Mouse (Mus musculus) intestine, postnatal 0 days (tissue): ENCODE results near the gene Gstm2. TPM values are rescaled to one million over a fixed set of nuclear protein-coding genes. Genes with fewer than 3 reads are reported as not detected.
A peak's percentile ranks its signal among the peaks of the same experiment; 100 is the strongest.
"Not testable (repeated sequence)": the region's sequence is repeated elsewhere in the genome, so short reads cannot be mapped to it uniquely, and the experiment has no call there.

ENCODE experiments used
- ATAC-seq: fragments of 200-750 bp; cut with Nextera tagmentation; 2 replicates; pipeline ENCODE4 v1.8.0; 2017; ENCODE audit warnings: mild to moderate bottlenecking, moderate TSS enrichment, moderate library complexity
- H3K27ac ChIP-seq: fragments of 300-500 bp; sonication (generic); 2 replicates; pipeline ENCODE4 v1.5.1; 2014; ENCODE audit warnings: mild to moderate bottlenecking, low read depth, low read length, moderate library complexity
- H3K27me3 ChIP-seq: fragments of 300-500 bp; sonication (generic); replicated peaks from 2 replicates; pipeline ENCODE4 v1.6.1; 2014; ENCODE audit warnings: low read length, mixed read lengths; ENCODE audit not compliant: control insufficient read depth, insufficient read depth
- H3K36me3 ChIP-seq: fragments of 300-500 bp; sonication (generic); 2 replicates; pipeline ENCODE4 v1.6.1; 2014; ENCODE audit warnings: mild to moderate bottlenecking, moderate library complexity; ENCODE audit not compliant: control insufficient read depth, insufficient read depth
- H3K4me1 ChIP-seq: fragments of 300-500 bp; sonication (generic); replicated peaks from 2 replicates; pipeline ENCODE4 v1.6.1; 2014; ENCODE audit warnings: antibody characterized with exemption, low read length, mixed read lengths; ENCODE audit not compliant: control insufficient read depth, insufficient read depth
- H3K4me2 ChIP-seq: fragments of 300-500 bp; sonication (generic); replicated peaks from 2 replicates; pipeline ENCODE4 v1.6.1; 2014; ENCODE audit warnings: low read depth, mild to moderate bottlenecking, moderate library complexity
- H3K4me3 ChIP-seq: fragments of 300-500 bp; sonication (generic); 2 replicates; pipeline ENCODE4 v1.5.1; 2014; ENCODE audit warnings: low read depth, low read length
- H3K9ac ChIP-seq: fragments of 300-500 bp; sonication (generic); 2 replicates; pipeline ENCODE4 v1.6.1; 2014; ENCODE audit warnings: mild to moderate bottlenecking, low read depth, low read length
- H3K9me3 ChIP-seq: fragments of 300-500 bp; sonication (generic); 2 replicates; pipeline ENCODE4 v1.6.1; 2016; ENCODE audit warnings: mixed run types; ENCODE audit not compliant: control insufficient read depth
- CTCF ChIP-seq: sonication (generic); IDR thresholded peaks from 2 replicates; pipeline ENCODE4 v1.5.1; 2016; ENCODE audit warnings: low read depth, mild to moderate bottlenecking, control low read depth, antibody characterized with exemption, moderate library complexity
- WGBS: fragments of 180-500 bp; shearing (Covaris S2); extraction: QIAGEN DNeasy Blood & Tissue Kit; methylation state at CpG from one replicate; pipeline ENCODE4 v1.1.7; 2014; 5-methylcytosine and 5-hydroxymethylcytosine counted together
- polyA plus RNA-seq: library from polyadenylated mRNA; unstranded; fragments of >200 nt; fragmentation: Nextera tagmentation; extraction: Ambion mirVana; gene quantifications from 2 replicates; pipeline ENCODE4 v1.2.1, GENCODE M21; 2015

Gene Gstm2
- polyA plus RNA-seq, 1 experiment from 2014 or later, result 94.6 TPM

DNA sequence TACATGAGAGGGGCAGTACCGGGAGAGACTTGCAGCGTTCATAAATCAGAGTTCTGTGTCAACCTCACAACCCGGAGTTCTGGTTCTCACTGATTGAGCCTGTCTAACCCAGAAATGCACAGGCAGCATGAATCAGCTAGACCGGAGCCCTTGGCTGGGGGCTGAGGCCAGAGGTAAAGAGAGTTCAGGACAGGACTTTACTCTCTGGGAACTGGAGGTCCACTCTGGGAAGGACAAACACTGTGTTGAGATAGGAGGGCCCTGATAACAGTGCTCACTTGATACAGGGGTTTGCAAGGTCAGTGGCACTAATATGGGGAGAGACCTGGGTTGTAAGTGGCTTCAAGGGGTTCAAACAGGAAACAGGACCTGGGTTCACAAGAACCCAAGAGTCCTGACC, 39.1 kb upstream of the Gstm2 start:
- no peak overlapping the region for H3K4me2 ChIP-seq
- no peak overlapping the region for H3K9ac ChIP-seq
- no peak overlapping the region for H3K4me3 ChIP-seq
- no peaks in the 10 kb centered on the region for H3K27me3 ChIP-seq
- ATAC-seq, result peak; percentile 55
- no peak for TF ChIP-seq CTCF
- WGBS, result 24% methylated on average over 4 of the region's 4 CpGs
- no peaks in the 10 kb centered on the region for H3K36me3 ChIP-seq
- 0 out of 2 replicates have a peak, but pooled peaks cover 9% of the 10 kb centered on the region for H3K4me1 ChIP-seq
- no peaks in the 10 kb centered on the region for H3K9me3 ChIP-seq
- H3K27ac ChIP-seq, result peak overlapping the region; percentile 69

DNA sequence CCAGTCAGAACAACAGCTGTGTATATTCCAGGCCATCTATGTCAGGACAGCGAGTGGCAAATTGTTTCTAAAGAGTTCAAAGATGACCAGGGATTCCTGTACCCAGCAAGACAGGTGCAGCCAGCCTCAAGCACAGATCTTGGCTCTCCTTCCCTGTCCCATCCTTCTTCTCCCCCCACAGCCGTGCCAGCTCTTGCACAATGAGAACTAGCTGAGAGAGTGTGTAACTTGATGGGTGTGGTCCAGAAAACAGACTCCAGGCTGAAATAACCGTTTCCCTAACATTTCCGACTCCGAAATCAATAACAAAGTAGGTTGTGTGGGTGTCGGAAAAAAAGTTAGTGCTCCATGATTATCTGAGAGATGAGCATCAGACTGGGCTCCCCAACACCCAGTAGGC, 36.4 kb upstream of the Gstm2 start:
- Histone ChIP-seq H3K9me3 (no peaks in the 10 kb centered on the region), H3K4me1 (0 out of 2 replicates have a peak, but pooled peaks cover 12% of the 10 kb centered on the region), H3K4me3 (no peak overlapping the region), H3K27me3 (no peaks in the 10 kb centered on the region), H3K4me2 (no peak overlapping the region), H3K27ac (no peak overlapping the region), H3K9ac (no peak overlapping the region), H3K36me3 (no peaks in the 10 kb centered on the region)
- TF ChIP-seq CTCF, result no peak
- ATAC-seq, result no peak
- WGBS, result 41% methylated on average over 6 of the region's 6 CpGs

DNA sequence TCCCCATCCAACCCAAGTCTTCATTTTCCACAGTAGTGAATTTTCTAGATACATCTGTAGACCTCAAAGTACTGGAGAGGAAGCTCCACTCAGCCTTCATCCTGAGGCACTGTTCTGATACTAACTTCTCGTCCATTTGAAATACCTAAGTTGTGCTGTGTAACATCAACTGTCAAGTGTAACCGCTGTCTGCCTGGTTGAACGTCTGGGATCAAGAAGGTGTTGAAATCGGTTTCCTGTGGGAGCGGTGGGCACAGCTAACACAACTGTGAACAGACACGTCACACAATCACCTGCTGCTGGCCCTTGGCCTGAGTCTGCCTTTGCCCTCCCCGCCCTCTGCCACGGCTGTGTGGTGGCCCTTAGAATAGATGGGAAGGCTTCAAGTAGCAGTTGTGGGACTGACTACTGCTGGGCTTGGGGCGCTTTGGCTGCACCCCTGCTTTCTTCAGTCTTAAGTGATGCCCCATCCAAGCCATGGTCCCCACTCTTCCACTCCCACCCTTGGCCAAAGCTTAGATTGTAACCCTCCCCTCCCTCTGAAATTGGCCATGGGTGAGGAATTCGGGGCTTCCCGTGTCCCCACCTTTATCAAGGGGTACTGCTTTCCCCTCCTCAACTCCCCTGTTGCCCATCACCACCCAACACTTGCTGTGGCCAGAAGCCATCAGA, 34.2 kb upstream of the Gstm2 start:
- ATAC-seq, H3K4me3 ChIP-seq: not testable (repeated sequence)
- 82% methylated on average over 11 of the region's 11 CpGs for WGBS

DNA sequence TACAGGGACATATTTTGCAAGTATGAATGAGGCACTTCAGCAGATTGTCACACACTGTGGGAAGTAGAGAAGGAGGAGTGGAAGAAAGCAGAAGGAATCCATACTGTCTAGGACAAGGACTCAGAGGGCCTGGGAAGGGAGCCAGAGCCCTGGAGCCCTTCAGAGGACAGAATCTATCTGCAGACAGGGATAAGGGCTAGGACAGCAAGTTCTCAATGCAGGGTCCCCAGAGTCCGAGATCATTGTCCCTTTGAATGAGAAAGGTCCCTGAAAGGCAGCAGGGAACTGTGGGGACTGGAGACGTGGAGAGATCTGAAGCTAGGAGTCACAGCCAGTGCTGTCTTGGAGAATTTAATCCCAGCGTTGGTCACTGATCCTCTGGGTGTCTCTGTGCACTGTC, 33.0 kb upstream of the Gstm2 start:
- ATAC-seq, H3K36me3 ChIP-seq, H3K27ac ChIP-seq, H3K4me2 ChIP-seq, H3K4me1 ChIP-seq, H3K9me3 ChIP-seq, H3K4me3 ChIP-seq, H3K9ac ChIP-seq, H3K27me3 ChIP-seq: not testable (repeated sequence)
- WGBS, result 81% methylated on average over 3 of the region's 3 CpGs

More for the DNA sequence above, 34.2 kb upstream of the Gstm2 start:
- not testable (repeated sequence) for H3K4me2 ChIP-seq, H3K36me3 ChIP-seq, H3K9ac ChIP-seq, H3K9me3 ChIP-seq, H3K27me3 ChIP-seq, H3K27ac ChIP-seq
- 0 out of 2 replicates have a peak, but pooled peaks cover 12% of the 10 kb centered on the region for H3K4me1 ChIP-seq

DNA sequence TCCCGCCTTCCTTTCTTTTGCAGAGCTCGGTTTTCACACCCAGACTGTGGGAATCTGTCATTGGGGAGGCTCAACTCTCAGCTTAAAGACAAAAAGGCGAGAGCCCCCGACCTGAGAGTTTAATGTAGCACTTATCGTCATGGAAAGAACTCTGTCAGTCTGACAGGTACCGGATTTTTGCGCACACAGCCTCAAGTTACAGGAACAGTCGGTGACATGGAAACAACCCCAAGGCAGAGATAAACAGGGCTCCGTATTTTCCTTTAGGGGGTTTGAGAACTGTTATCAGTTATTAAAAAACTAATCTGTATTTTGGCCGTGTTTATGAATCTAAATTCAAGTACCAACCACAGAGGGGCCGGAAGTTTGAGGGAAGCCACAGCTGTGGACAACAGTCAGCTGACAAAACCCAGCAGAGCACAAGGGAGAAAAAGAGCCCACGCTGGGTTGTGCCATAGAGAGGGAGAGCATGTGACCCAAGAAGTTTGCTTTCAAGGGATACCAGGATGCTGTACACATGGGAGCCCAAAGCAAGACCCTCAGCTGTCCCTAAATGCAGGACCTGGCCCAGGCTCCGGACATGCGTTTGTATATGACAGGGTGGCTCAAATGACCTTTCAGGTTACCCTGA, 32.1 kb upstream of the Gstm2 start:
- WGBS, result 19% methylated on average over 14 of the region's 14 CpGs
- peak overlapping the region; percentile 79 for H3K4me2 ChIP-seq
- H3K9me3 ChIP-seq, result no peaks in the 10 kb centered on the region
- H3K36me3 ChIP-seq, result no peaks in the 10 kb centered on the region
- no peaks in the 10 kb centered on the region for H3K27me3 ChIP-seq
- H3K9ac ChIP-seq, result peak overlapping the region; percentile 42; the same call in 1 of the 2 replicates
- 0 out of 2 replicates have a peak, but pooled peaks have one; percentile 2 for ATAC-seq
- no peak for TF ChIP-seq CTCF
- peak overlapping the region; percentile 87 for H3K27ac ChIP-seq
- H3K4me3 ChIP-seq, result peak overlapping the region; percentile 43
- 0 out of 2 replicates have a peak, but pooled peaks cover 5% of the 10 kb centered on the region for H3K4me1 ChIP-seq

DNA sequence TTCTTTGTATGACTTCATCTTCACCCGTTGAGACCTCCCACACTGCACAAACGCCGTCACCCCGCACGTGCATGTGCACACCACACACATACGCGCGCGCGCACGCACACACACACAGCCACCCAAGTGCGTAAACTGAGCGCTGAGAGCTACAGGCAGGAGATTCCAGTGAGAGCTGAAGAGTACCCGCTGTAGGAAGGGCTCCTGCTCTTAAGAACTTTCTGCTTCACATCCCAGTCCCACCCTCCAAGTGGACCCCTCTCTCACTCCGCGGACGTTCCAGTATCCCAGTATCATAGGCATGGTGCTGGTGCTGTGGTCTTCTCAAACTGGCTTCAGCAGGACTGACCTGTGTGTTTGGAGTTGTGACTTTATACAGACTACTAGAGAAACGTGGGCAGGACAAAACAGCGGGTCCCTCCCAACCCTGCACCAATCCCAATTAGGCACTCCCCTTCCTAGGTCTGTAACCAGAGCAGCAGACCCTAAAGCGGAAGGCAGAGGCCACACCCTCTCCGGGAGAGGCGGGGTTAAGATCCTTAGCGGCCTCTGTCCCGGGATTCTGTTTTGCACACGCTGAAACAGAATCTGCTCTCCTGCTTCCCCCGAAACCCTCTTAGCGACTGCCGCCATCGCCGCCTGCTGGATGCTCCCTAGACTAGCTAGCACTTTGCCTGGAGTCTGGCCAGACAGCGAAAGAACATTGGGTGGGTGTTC, 31.4 kb upstream of the Gstm2 start, which contains the start of gene Gstm1:
Gene Gstm1 (minus strand): TSS at position 501 of the 717 bp plus-strand sequence.
- peak; percentile 92 for ATAC-seq
- 0 out of 2 replicates have a peak, but pooled peaks cover 5% of the 10 kb centered on the region for H3K4me1 ChIP-seq
- H3K27me3 ChIP-seq, result no peaks in the 10 kb centered on the region
- H3K36me3 ChIP-seq, result no peaks in the 10 kb centered on the region
- H3K9me3 ChIP-seq, result no peaks in the 10 kb centered on the region
- peak within 1 kb of the TSS; percentile 79 for H3K4me2 ChIP-seq
- H3K4me3 ChIP-seq, result peak within 1 kb of the TSS; percentile 43
- WGBS, result under 1% methylated on average over 31 of the region's 31 CpGs
- peak; percentile 96 for TF ChIP-seq CTCF
- H3K27ac ChIP-seq, result peak within 1 kb of the TSS; percentile 87
- peak within 1 kb of the TSS; percentile 50 for H3K9ac ChIP-seq

DNA sequence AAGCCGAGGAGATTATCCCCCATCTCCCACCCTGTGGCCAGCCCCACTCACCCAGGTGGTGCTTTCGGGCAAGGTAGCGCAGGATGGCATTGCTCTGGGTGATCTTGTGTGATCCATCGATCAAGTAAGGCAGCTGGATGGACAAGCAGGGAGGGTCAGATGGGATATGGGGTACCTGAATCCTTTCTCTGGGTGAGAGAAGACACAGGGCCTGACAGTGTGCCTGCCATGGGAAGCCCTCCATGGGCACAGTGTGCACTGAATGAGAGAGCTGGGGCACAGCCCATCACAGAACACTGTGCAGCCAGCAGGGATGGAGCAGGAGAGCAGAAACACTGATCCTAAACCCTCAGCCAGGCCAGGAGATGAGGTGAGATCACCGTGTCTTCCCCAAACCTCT, 30.2 kb upstream of the Gstm2 start:
- H3K27me3 ChIP-seq, H3K9me3 ChIP-seq, H3K27ac ChIP-seq, H3K4me1 ChIP-seq, H3K36me3 ChIP-seq, H3K9ac ChIP-seq, ATAC-seq, H3K4me3 ChIP-seq: not testable (repeated sequence)
- peak overlapping the region; percentile 79; the same call in 1 of the 2 replicates for H3K4me2 ChIP-seq
- WGBS, result 90% methylated on average over 5 of the region's 5 CpGs
